Mouse (Mus musculus) kidney, adult 18-20 months (tissue): ENCODE data around the gene Lypd5.
"Not testable (repeated sequence)": the region's sequence is repeated elsewhere in the genome, so short reads cannot be mapped to it uniquely, and the experiment has no call there.

ENCODE experiments used
- DNase-seq: peaks from one replicate; pipeline ENCODE4 v3.0.0; 2021

Lypd5 gene

GRCm38 (mm10) chr7:24384827-24385226, 35.8 kb downstream of the Lypd5 start:
- peak; percentile 70 for DNase-seq

GRCm38 (mm10) chr7:24387059-24387556, 38.1 kb downstream of the Lypd5 start:
- no peak for DNase-seq

- DNase-seq: no peak
Measured at GRCm38 (mm10) chr7:24389516-24390187, 40.7 kb downstream of the Lypd5 start.

GRCm38 (mm10) chr7:24390512-24390911, 41.5 kb downstream of the Lypd5 start:
- DNase-seq: no peak

GRCm38 (mm10) chr7:24391077-24391476, 42.1 kb downstream of the Lypd5 start:
- DNase-seq: no peak

- no peak for DNase-seq
Measured at GRCm38 (mm10) chr7:24391687-24392086, 42.7 kb downstream of the Lypd5 start.

- DNase-seq: no peak
Measured at GRCm38 (mm10) chr7:24394054-24394453, 45.1 kb downstream of the Lypd5 start.

- DNase-seq: no peak
Measured at GRCm38 (mm10) chr7:24394475-24395161, 45.6 kb downstream of the Lypd5 start.

GRCm38 (mm10) chr7:24396832-24397231, 47.8 kb downstream of the Lypd5 start:
- no peak for DNase-seq

GRCm38 (mm10) chr7:24398364-24398913, 49.4 kb downstream of the Lypd5 start:
- no peak for DNase-seq

- DNase-seq: peak; percentile 94
Measured at GRCm38 (mm10) chr7:24399256-24400081, 50.5 kb downstream of the Lypd5 start, which contains the start of gene Smg9. Gene Smg9 (plus strand): TSS chr7:24399619.

- no peak for DNase-seq
Measured at GRCm38 (mm10) chr7:24400082-24400452, 51.1 kb downstream of the Lypd5 start.

- DNase-seq: not testable (repeated sequence)
Measured at GRCm38 (mm10) chr7:24400489-24400888, 51.5 kb downstream of the Lypd5 start.

- DNase-seq: no peak
Measured at GRCm38 (mm10) chr7:24402851-24403250, 53.9 kb downstream of the Lypd5 start.
